Mouse (Mus musculus) embryonic facial prominence, embryonic 13.5 days (tissue): ENCODE data around the gene Slc43a2. TPM values are rescaled to one million over a fixed set of nuclear protein-coding genes. Genes with fewer than 3 reads are reported as not detected.

Experiments
- ATAC-seq: fragments of 200-750 bp; cut with Nextera tagmentation; 2 replicates; pipeline ENCODE4 v1.8.0; 2017; ENCODE audit warnings: low read depth; ENCODE audit not compliant: insufficient number of reproducible peaks, insufficient read depth, low FRiP score, low TSS enrichment
- H3K27ac ChIP-seq: fragments of 300-500 bp; sonication (generic); 2 replicates; pipeline ENCODE4 v1.5.1; 2015; ENCODE audit warnings: moderate library complexity, mild to moderate bottlenecking, inconsistent platforms
- H3K27me3 ChIP-seq: fragments of 300-500 bp; sonication (generic); 2 replicates; pipeline ENCODE4 v1.6.1; 2015; ENCODE audit warnings: mild to moderate bottlenecking, inconsistent platforms
- H3K36me3 ChIP-seq: fragments of 300-500 bp; sonication (generic); 2 replicates; pipeline ENCODE4 v1.6.1; 2015; ENCODE audit warnings: mild to moderate bottlenecking, inconsistent platforms
- H3K4me1 ChIP-seq: fragments of 300-500 bp; sonication (generic); 2 replicates; pipeline ENCODE4 v1.6.1; 2015; ENCODE audit warnings: inconsistent platforms
- H3K4me2 ChIP-seq: fragments of 300-500 bp; sonication (generic); 2 replicates; pipeline ENCODE4 v1.6.1; 2015; ENCODE audit warnings: moderate library complexity, mild to moderate bottlenecking, inconsistent platforms
- H3K4me3 ChIP-seq: fragments of 300-500 bp; sonication (generic); 2 replicates; pipeline ENCODE4 v1.5.1; 2015; ENCODE audit warnings: mild to moderate bottlenecking, inconsistent platforms
- H3K9ac ChIP-seq: fragments of 300-500 bp; sonication (generic); 2 replicates; pipeline ENCODE4 v1.6.1; 2015; ENCODE audit warnings: mild to moderate bottlenecking, inconsistent platforms
- H3K9me3 ChIP-seq: fragments of 300-500 bp; sonication (generic); 2 replicates; pipeline ENCODE4 v1.6.1; 2016; ENCODE audit warnings: inconsistent platforms
- WGBS: fragments of 180-500 bp; shearing (Covaris S2); methylation state at CpG from one replicate; pipeline ENCODE4 v1.1.7; 2015; ENCODE audit warnings: mixed read lengths; 5-methylcytosine and 5-hydroxymethylcytosine counted together
- microRNA-seq: library from miRNA; unstranded; fragments of <30 nt; microRNA quantifications from one replicate; pipeline ENCODE4, GENCODE M21; 2016
- polyA plus RNA-seq: library from polyadenylated mRNA; unstranded; fragments of >200 nt; fragmentation: Nextera tagmentation; extraction: Ambion mirVana; gene quantifications from 2 replicates; pipeline ENCODE4 v1.2.1, GENCODE M21; 2015

The Slc43a2 gene
- polyA plus RNA-seq, 1 experiment from 2014 or later: 3.6 TPM

DNA sequence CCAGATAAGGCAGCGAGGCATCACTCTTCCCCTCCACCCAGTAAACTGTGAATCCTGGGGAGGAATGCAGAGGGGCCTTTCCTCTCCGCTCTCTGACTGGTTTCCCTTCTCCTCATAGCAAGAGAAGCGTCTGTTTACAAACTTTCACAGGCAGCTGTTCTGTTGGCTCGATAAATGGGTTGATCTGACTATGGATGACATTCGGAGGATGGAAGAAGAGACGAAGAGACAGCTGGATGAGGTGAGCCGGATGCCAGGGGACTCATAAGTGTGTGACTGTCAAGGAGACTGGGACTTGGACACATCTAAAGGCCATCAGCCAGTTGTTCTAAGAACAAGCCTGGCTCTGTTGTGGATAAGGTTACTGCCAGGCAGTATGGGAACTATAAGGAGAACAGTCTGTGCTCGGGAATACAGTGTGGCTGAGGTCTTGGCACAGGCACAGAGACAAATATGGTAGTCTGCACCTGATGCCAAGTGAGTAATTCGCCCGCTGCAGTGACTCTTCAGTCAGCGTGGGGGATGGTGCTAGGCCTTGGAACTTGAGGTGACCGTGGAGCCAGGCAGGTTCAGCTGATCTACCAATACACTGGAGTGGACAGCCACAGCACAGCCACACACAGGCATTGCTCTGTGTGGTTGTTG is 88.8 kb downstream of the Slc43a2 start:
- peaks cover 73% of the 10 kb centered on the region for H3K36me3 ChIP-seq
- no peak overlapping the region for H3K4me2 ChIP-seq
- H3K9ac ChIP-seq: no peak overlapping the region
- ATAC-seq: no peak
- no peaks in the 10 kb centered on the region for H3K9me3 ChIP-seq
- H3K4me1 ChIP-seq: no peaks in the 10 kb centered on the region
- WGBS: 91% methylated on average over 12 of the region's 12 CpGs
- H3K27me3 ChIP-seq: no peaks in the 10 kb centered on the region
- no peak overlapping the region for H3K4me3 ChIP-seq
- H3K27ac ChIP-seq: 0 out of 2 replicates have a peak overlapping the region, but pooled peaks have one; percentile 5

DNA sequence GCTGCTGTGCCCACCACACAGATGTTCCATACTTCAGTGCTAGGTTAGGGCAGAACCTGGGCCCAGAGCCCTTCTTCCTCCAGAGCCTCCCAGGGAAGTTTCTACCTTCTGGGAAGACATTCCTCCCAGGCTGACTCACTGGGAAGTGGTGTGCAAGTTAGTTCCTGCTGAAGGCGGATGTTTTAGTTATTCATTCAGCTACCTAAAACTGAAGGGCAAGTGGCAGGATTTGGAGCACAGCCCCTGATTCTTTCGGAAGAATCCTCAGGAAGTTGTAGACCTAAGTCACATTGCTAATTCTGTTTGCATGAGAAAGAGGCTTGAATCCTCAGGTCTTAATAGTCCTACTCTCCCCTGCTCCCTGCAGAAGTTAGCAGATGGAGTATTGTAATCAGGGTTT is 89.9 kb downstream of the Slc43a2 start:
- Histone ChIP-seq H3K4me2 (no peak overlapping the region), H3K4me1 (no peaks in the 10 kb centered on the region), H3K27ac (0 out of 2 replicates have a peak overlapping the region, but pooled peaks have one; percentile 22), H3K27me3 (no peaks in the 10 kb centered on the region), H3K9me3 (no peaks in the 10 kb centered on the region), H3K36me3 (peaks cover 75% of the 10 kb centered on the region), H3K4me3 (no peak overlapping the region), H3K9ac (no peak overlapping the region)
- WGBS: 88% methylated on average over 2 of the region's 2 CpGs
- ATAC-seq: no peak

GRCm38 (mm10) chr11:75622588-75623329 is 91.3 kb downstream of the Slc43a2 start:
- WGBS: 94% methylated on average over 2 of the region's 2 CpGs
- no peak for ATAC-seq
- no peak overlapping the region; the same call in 1 of the 2 replicates for H3K27ac ChIP-seq
- no peak overlapping the region for H3K9ac ChIP-seq
- no peaks in the 10 kb centered on the region for H3K27me3 ChIP-seq
- H3K4me3 ChIP-seq: no peak overlapping the region
- no peaks in the 10 kb centered on the region for H3K9me3 ChIP-seq
- no peak overlapping the region for H3K4me2 ChIP-seq
- H3K4me1 ChIP-seq: no peaks in the 10 kb centered on the region
- peaks cover 78% of the 10 kb centered on the region for H3K36me3 ChIP-seq

GRCm38 (mm10) chr11:75624102-75624554 is 92.6 kb downstream of the Slc43a2 start:
- Histone ChIP-seq H3K9me3 (no peaks in the 10 kb centered on the region), H3K27ac (no peak overlapping the region), H3K4me3 (no peak overlapping the region), H3K27me3 (no peaks in the 10 kb centered on the region), H3K4me2 (no peak overlapping the region), H3K4me1 (no peaks in the 10 kb centered on the region), H3K9ac (no peak overlapping the region), H3K36me3 (peaks cover 77% of the 10 kb centered on the region)
- 80% methylated on average over 2 of the region's 2 CpGs for WGBS
- ATAC-seq: no peak

GRCm38 (mm10) chr11:75625820-75626219 is 94.3 kb downstream of the Slc43a2 start:
- Histone ChIP-seq H3K9me3 (no peaks in the 10 kb centered on the region), H3K36me3 (peaks cover 61% of the 10 kb centered on the region), H3K27ac (no peak overlapping the region), H3K4me2 (no peak overlapping the region), H3K4me3 (no peak overlapping the region), H3K9ac (no peak overlapping the region), H3K4me1 (peaks cover 7% of the 10 kb centered on the region), H3K27me3 (no peaks in the 10 kb centered on the region)
- no peak for ATAC-seq
- 91% methylated on average over 4 of the region's 4 CpGs for WGBS

Small RNA genes within 50 kb of the gene (microRNA-seq; reads per million reads assigned to microRNA genes)
- not detected for gene Mir3971

Other genes starting within 250 kb of the Slc43a2 start
- 110 and 120 TPM in 2 replicates for gene Rpa1, start 183.4 kb upstream of the Slc43a2 start, polyA plus RNA-seq
- 15.6 and 19.8 TPM in 2 replicates for gene Smyd4, start 183.3 kb upstream of the Slc43a2 start, polyA plus RNA-seq
- gene Serpinf1, start 109.0 kb upstream of the Slc43a2 start, polyA plus RNA-seq: 259 and 277 TPM in 2 replicates
- gene Serpinf2, start 92.1 kb upstream of the Slc43a2 start, polyA plus RNA-seq: 0.13 and 6.7 TPM in 2 replicates
- 5.3 and 7.1 TPM in 2 replicates for gene Wdr81, start 77.0 kb upstream of the Slc43a2 start, polyA plus RNA-seq
- 37.9 and 38.9 TPM in 2 replicates for gene Tlcd2, start 70.0 kb upstream of the Slc43a2 start, polyA plus RNA-seq
- 62.5 and 63.1 TPM in 2 replicates for gene Prpf8, start 44.9 kb upstream of the Slc43a2 start, polyA plus RNA-seq
- 0.41 TPM in 1 of 2 replicates, not detected in the other for gene Rilp, start 21.6 kb upstream of the Slc43a2 start, polyA plus RNA-seq
- gene Scarf1, start 18.2 kb upstream of the Slc43a2 start, polyA plus RNA-seq: 5.0 and 6.0 TPM in 2 replicates
- 66.2 and 74.4 TPM in 2 replicates for gene Pitpna, start 56.4 kb downstream of the Slc43a2 start, polyA plus RNA-seq
- 23.2 and 26.2 TPM in 2 replicates for gene Inpp5k, start 99.3 kb downstream of the Slc43a2 start, polyA plus RNA-seq
- 38.3 and 43.8 TPM in 2 replicates for gene Myo1c, start 118.8 kb downstream of the Slc43a2 start, polyA plus RNA-seq
- 123 and 136 TPM in 2 replicates for gene Crk, start 147.6 kb downstream of the Slc43a2 start, polyA plus RNA-seq
- gene Ywhae, start 201.2 kb downstream of the Slc43a2 start, polyA plus RNA-seq: 959 and 992 TPM in 2 replicates